Mouse (Mus musculus) adrenal gland, adult 2 months (tissue): ENCODE data around the gene Kctd14. TPM values are rescaled to one million over a fixed set of nuclear protein-coding genes. Genes with fewer than 3 reads are reported as not detected.

Source experiments
- DNase-seq: peaks from one replicate; pipeline ENCODE4 v3.0.0; 2021
- polyA plus RNA-seq: library from polyadenylated mRNA; depleted of rRNA; stranded (reverse); fragments of >200 nt; gene quantifications from 2 replicates; pipeline ENCODE4 v1.2.3, GENCODE M21; 2012; rRNA removed
- total RNA-seq, 2 experiments: library from RNA; stranded (reverse); gene quantifications; 2 replicates each; pipeline ENCODE4 v1.2.3; 2021

The Kctd14 gene
- total and polyA plus RNA-seq, 3 experiments = 0.76 to 4.2 (median 1.2) TPM

- no peak for DNase-seq
Observed at GRCm38 (mm10) chr7:97438986-97439385, 12.1 kb upstream of the Kctd14 start.

DNA sequence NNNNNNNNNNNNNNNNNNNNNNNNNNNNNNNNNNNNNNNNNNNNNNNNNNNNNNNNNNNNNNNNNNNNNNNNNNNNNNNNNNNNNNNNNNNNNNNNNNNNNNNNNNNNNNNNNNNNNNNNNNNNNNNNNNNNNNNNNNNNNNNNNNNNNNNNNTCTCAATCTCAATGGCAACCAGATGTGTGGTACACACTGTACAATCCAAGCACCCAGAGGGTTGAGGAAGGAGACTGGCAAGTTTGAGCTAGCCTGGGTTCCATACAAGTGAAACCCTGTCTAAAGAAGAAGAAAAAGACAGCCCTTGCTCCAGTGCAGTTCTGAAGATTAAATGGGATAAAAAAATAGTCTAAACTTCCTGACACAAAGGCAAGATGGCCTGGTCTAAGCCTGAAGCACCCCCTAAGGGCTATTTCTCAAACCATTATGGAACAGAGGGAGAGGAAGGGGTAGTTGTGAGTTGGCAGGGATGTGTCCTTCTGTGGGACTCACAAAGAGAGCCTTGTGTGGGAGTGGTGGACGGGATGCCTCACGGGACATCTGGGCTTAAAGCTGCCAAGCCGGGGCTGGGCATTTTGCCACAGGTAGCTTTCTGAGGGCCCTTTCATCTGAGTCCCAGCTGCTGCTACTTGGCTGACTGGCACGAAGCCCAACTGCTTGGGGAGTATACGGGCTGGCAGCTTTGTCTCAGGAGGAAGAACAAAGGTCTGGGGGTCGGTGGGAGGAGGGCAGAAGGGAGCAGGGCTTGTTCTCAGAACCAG is 4.8 kb upstream of the Kctd14 start:
- DNase-seq = peak; percentile 89

DNA sequence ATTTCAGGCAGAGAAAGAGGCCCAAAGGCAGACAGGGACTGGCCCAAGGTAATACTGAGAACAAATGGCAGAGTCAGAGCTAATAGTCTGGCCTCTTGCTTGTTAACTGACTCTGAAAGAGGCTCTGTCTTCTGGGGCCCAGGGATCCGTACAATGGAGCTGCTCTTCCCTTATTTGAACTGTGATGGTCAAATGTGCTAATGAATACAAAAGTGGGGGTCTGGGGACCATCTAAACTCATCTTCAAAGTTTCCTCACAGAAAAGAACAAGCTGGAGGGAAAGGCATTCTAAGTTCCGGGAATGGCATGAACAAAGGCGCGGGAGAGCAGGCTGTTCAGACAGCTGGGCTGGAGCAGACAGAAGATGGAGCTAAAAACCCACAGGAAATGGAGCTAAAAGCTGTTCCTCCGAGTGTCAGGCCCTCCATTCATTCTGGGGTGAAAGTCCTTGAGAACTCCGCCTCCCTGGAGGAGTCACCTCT is 4.0 kb upstream of the Kctd14 start:
- DNase-seq = peak; percentile 42

GRCm38 (mm10) chr7:97452196-97452595 is 1.1 kb downstream of the Kctd14 start:
- no peak for DNase-seq

GRCm38 (mm10) chr7:97453141-97453921 is 2.2 kb downstream of the Kctd14 start:
- DNase-seq = peak; percentile 38

DNA sequence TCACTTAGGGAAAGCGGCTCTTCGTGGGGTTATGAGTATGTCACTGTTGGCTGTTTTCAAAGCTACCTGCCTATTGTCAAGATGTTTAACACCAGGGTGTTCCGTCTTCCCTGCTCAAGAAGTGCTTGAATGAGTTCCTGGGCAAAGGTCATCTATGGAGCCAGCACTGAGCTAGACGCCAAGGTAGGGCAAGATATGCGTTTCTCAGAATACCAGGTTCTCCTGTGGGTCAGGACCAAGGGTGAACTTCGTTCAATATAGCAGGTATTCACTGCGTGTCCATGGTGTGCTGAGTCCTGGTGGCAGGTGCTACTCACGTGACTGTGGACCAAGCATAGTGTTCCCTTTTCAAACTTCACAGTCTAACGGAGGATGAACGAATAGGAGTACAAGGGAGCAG is 3.7 kb downstream of the Kctd14 start:
- DNase-seq = no peak

DNA sequence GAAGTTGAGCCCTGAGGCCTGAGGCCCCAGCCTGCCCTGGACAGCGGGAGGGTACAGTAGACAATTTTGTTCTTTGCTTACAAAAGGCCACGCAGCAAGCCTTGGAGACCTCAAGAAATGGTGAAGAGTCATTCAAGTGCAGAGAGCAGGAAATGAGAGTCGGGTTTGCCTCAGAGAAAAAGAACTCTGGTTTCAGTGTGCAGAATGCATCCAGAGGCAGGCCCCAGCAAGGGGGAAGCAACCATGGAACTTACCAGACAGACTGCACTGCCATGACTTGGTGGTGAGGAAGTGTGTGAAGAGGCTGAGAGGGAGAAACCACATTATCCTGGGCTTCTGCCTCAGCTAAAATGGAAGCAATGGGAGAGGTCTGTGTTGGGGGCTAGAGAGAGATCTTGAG is 4.5 kb downstream of the Kctd14 start:
- DNase-seq = no peak

DNA sequence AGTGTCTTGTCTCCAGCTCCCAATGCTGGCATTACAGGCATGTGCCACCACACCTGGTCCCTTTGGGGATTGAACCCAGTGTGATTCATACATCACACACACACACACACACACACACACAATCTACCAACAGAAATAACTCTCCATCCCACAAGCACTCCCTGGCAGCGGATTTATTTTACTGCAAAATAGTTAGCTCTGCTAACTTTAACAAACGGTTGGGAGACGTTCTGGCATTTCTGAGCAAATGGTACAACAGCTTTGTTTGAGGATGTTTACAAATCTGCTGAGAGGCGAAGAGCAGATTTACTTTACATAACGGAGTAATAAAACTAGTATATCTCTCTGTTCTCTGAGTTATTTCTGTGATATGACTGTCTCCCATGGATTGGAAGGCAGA is 21.9 kb downstream of the Kctd14 start:
- DNase-seq = no peak

DNA sequence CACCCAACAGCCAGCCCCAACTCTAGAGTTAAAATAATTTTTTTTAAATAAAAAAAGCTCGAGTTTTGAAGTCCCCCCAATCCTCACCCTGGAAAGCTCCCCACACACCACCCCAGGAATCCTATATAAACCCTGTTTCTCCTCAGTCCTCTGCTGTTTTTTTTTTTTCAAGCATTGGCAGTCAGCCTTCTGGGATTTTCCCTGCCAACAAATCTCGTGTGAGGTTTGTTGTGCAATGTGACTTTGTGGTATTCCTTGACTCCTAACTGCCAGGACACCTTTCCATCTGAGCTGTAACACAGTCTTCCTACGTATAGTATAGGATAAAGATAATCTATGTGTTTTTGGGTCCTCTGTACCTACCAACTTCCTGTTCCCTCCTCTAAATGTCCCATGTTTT is 28.2 kb downstream of the Kctd14 start:
- peak; percentile 30 for DNase-seq

GRCm38 (mm10) chr7:97480290-97480689 is 29.2 kb downstream of the Kctd14 start:
- no peak for DNase-seq

DNA sequence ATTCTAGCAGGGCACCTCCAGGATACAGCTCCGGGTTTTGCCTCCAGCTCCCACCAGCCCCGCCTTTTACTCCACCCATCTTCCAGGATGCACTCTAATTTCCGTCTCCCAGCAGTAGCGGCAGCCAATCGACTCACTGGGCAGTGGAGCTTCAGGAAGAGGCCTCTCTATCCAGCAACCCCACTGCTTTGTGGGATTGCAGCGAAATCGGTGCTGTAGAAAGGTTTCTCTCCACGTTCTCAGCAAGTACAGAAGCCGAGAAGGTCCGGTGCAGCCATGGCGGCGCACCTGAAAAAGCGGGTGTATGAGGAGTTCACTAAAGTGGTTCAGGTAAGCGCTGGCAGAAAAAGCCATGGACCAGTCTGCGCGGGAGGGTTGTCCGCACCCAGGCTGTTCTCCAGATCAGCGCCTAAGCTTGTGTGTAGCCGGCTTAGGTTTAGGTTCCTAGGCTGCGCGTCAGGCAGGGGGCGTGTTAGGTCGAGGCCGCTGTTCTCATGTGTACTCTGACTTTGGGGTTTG is 29.8 kb downstream of the Kctd14 start, which contains the start of gene Ints4:
TSS of gene Ints4 (plus strand) at position 136 of the 519 bp plus-strand sequence.
- peak; percentile 96 for DNase-seq

DNA sequence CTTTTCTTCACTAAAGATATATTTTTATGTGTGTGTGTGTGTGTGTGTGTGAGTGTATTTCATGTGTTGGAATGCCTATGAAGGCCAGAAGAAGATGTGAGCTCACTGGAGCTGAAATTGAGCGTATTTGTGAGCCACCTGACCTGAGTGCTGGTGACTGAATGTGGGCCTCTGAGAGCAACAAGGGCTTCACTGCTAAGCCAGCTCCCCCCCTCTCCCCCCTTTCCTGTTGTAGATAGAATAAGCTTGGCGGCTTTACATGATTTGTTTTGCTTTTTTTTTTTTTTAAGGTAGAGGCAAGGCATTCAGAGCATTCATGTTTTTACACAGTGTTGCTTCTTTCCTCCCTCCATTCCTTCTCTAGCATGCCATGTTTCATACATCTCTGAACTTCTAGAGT is 32.3 kb downstream of the Kctd14 start:
- no peak for DNase-seq

DNA sequence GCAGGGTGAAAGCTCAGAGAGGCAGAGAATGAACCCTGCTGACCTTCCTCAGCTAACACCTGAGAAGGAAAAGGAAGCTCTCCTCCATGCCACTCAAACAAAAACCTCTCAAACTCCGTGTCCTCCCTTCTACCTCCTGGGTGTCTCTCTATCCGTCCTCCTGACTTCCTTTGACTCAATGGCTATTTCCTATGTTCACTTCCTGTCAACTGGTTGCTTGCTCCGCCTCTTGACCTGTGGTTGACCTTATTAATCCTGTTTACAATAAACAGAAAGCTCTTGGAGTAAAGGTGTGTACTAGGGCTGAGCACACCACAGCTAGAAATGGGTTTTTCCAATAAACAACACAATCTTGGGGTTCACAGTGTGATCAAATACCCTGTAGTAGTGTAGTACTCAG is 40.0 kb downstream of the Kctd14 start:
- DNase-seq = no peak

- DNase-seq = peak; percentile 68
Observed at GRCm38 (mm10) chr7:97492420-97492819, 41.3 kb downstream of the Kctd14 start.

GRCm38 (mm10) chr7:97495052-97495451 is 43.9 kb downstream of the Kctd14 start:
- DNase-seq = no peak

DNA sequence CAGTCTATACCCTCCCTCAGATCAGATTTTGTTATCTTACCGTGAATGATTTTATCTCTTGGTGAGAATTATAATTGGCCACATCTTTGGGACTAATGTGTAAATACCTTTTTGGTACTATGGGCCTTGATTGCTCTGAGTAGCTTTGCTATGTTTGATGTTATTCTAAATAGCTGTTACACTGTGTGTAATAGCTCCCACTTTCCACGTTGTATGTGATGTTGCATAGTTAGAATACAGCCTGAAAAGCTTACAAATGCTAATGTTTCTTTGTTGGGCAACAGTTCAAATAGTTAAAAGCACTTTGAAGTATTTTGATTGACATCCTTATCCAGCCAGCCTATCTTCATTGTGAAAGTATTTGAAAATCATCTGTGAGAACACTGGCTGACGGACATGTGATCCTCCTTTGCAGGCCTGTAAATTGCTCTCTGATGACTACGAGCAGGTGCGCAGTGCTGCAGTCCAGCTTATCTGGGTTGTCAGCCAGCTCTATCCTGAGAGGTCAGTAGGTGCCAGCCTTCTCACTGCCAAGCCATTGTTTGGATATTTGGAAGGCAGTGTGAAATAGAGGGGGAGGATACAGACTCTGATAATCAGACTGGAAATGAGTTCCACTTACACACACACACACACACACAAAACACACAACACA is 49.6 kb downstream of the Kctd14 start:
- no peak for DNase-seq

Other genes with a start within 250 kb of the Kctd14 start
- gene Usp35, start 119.3 kb upstream of the Kctd14 start, total RNA-seq = 1 to 10 TPM; 7.0 to 8.5 TPM
- 8.4 and 11.1 TPM in 2 replicates for gene Usp35, start 119.3 kb upstream of the Kctd14 start, polyA plus RNA-seq
- gene Kctd21, start 119.0 kb upstream of the Kctd14 start, total RNA-seq = 10 to 100 TPM in 1 of 2 experiments, 1 to 10 TPM in 1; 7.3 to 11.4 TPM
- gene Kctd21, start 119.0 kb upstream of the Kctd14 start, polyA plus RNA-seq = 5.3 and 5.6 TPM in 2 replicates
- 10 to 100 TPM; 15.2 to 16.6 TPM for gene Alg8, start 79.7 kb upstream of the Kctd14 start, total RNA-seq
- 6.0 and 7.3 TPM in 2 replicates for gene Alg8, start 79.7 kb upstream of the Kctd14 start, polyA plus RNA-seq
- 100 to 1,000 TPM; 263 to 364 TPM for gene Ndufc2, start 51.3 kb upstream of the Kctd14 start, total RNA-seq
- 264 and 287 TPM in 2 replicates for gene Ndufc2, start 51.3 kb upstream of the Kctd14 start, polyA plus RNA-seq
- 1,000 to 10,000 TPM in 1 of 2 experiments, 100 to 1,000 TPM in 1; 552 to 1,139 TPM for gene Thrsp, start 33.6 kb upstream of the Kctd14 start, total RNA-seq
- 258 and 373 TPM in 2 replicates for gene Thrsp, start 33.6 kb upstream of the Kctd14 start, polyA plus RNA-seq
- gene Ints4, start 29.6 kb downstream of the Kctd14 start, total RNA-seq = 10 to 100 TPM; 58.8 to 60.3 TPM
- 57.5 and 70.5 TPM in 2 replicates for gene Ints4, start 29.6 kb downstream of the Kctd14 start, polyA plus RNA-seq
- gene Aamdc, start 128.2 kb downstream of the Kctd14 start, total RNA-seq = 10 to 100 TPM; 31.7 to 49.1 TPM
- 8.5 and 11.6 TPM in 2 replicates for gene Aamdc, start 128.2 kb downstream of the Kctd14 start, polyA plus RNA-seq
- 10 to 100 TPM; 24.3 to 25.9 TPM for gene Rsf1, start 128.6 kb downstream of the Kctd14 start, total RNA-seq
- 0.74 and 1.2 TPM in 2 replicates for gene Rsf1, start 128.6 kb downstream of the Kctd14 start, polyA plus RNA-seq
- gene Clns1a, start 245.3 kb downstream of the Kctd14 start, total RNA-seq = 10 to 100 TPM; 43.5 to 67.2 TPM
- 36.4 and 45.4 TPM in 2 replicates for gene Clns1a, start 245.3 kb downstream of the Kctd14 start, polyA plus RNA-seq